In genomic region chr6:95635411-95635810, GRCm38 (mm10) we compare ENCODE assay signal across 21 mouse cellular contexts.
DNase-seq lines count a peak whose midpoint lies in the region.
"Had no signal": no experiment of that assay in that cellular context is flagged by ENCODE, and none has a peak within 500 bp of the region (broad histone marks: within the 10 kb centered on the region; RNA-seq: fewer than 3 reads in every experiment).

No protein-coding gene starts in this region.

- no peaks in the 10 kb centered on the region for H3K36me3 ChIP-seq in forebrain, embryonic 10.5 days (replicated peaks)
- H3K36me3 ChIP-seq: embryonic facial prominence, embryonic 10.5 days; forebrain, embryonic 12.5 days; hindbrain, embryonic 10.5 days; midbrain, embryonic 15.5 days; neural tube, embryonic 12.5 days had no signal

- no peak overlapping the region for H3K4me3 ChIP-seq in forebrain, embryonic 10.5 days
- H3K4me3 ChIP-seq: embryonic facial prominence, embryonic 10.5 days; forebrain, embryonic 12.5 days; hindbrain, embryonic 10.5 days; midbrain, embryonic 15.5 days; neural tube, embryonic 12.5 days had no signal

- H3K27ac ChIP-seq in forebrain, embryonic 10.5 days: no peak overlapping the region
- H3K27ac ChIP-seq: embryonic facial prominence, embryonic 10.5 days; forebrain, embryonic 12.5 days; hindbrain, embryonic 10.5 days; hindbrain, postnatal 0 days; macrophage; midbrain, embryonic 15.5 days; neural tube, embryonic 12.5 days had no signal

- peak; percentile 29 for DNase-seq in kidney, postnatal 10 days
- DNase-seq in kidney, postnatal 36 days: no peak
- DNase-seq in left cerebral cortex, adult 9 months (ENCODE audit: low spot score in 2 of 2): peak; percentile 18 to 52
- no peak for DNase-seq in left cerebral cortex, postnatal 4 days
- DNase-seq in frontal cortex, adult 2 months (ENCODE audit: extremely low spot score in 1 of 2, low spot score in 1 of 2): peak; percentile 40 to 47
- DNase-seq in urinary bladder, postnatal 36 days (ENCODE audit: low spot score in 2 of 2): no peak
- no peak for DNase-seq in forebrain, embryonic 10.5 days (ENCODE audit: extremely low spot score, low spot score)
- DNase-seq: adrenal gland, postnatal 25 days; cerebellum, adult 11 months; cerebellum, postnatal 10 days; gastrocnemius, postnatal 10 days; heart, adult 11 months; thymus, adult 2 months; thymus, postnatal 4 days had no signal

- WGBS in forebrain, embryonic 10.5 days: 84% methylated on average over 2 of the region's 2 CpGs

- peaks cover 10% of the 10 kb centered on the region for H3K4me1 ChIP-seq in forebrain, embryonic 10.5 days
- H3K4me1 ChIP-seq: hindbrain, embryonic 10.5 days; midbrain, embryonic 15.5 days; neural tube, embryonic 12.5 days had no signal

- no peaks in the 10 kb centered on the region for H3K27me3 ChIP-seq in forebrain, embryonic 10.5 days (ENCODE audit: poor library complexity, severe bottlenecking)
- H3K27me3 ChIP-seq: forebrain, embryonic 12.5 days; midbrain, embryonic 15.5 days; neural tube, embryonic 12.5 days had no signal

- intact Hi-C loops in left cerebral cortex, postnatal 4 days (cut with DNase I): no loop called here

- no peaks in the 10 kb centered on the region for H3K9me3 ChIP-seq in forebrain, embryonic 10.5 days
- H3K9me3 ChIP-seq: embryonic facial prominence, embryonic 10.5 days; forebrain, embryonic 12.5 days; hindbrain, embryonic 10.5 days; midbrain, embryonic 15.5 days; neural tube, embryonic 12.5 days had no signal

Comparison
In these comparisons a context has a peak if more than half of its experiments do, and no peak if none do; other contexts are left out.
1. DNase-seq: peak in kidney, postnatal 10 days (single experiment), left cerebral cortex, adult 9 months (2 of 2) and frontal cortex, adult 2 months (2 of 2); none in kidney, postnatal 36 days (0 of 2), left cerebral cortex, postnatal 4 days (single experiment), urinary bladder, postnatal 36 days (0 of 2) and forebrain, embryonic 10.5 days (single experiment).